Mouse (Mus musculus) left cerebral cortex, postnatal 14 days (tissue): Measurements from ENCODE around the gene Timp3. TPM values are rescaled to one million over a fixed set of nuclear protein-coding genes. Genes with fewer than 3 reads are reported as not detected.
A peak's percentile ranks its signal among the peaks of the same experiment; 100 is the strongest.

ENCODE experiments used
- DNase-seq, 2 experiments: peaks; one replicate each; pipeline ENCODE4 v3.0.0; 2021 to 2022; ENCODE audit warnings: low spot score in 2 of 2, mixed read lengths in 1 of 2
- intact Hi-C: fragments of 180-260 bp; cut with DNase I; formaldehyde crosslinking; loops from one replicate; pipeline ENCODE4 v1.15.1; 2025
- total RNA-seq, 2 experiments: library from RNA; stranded (reverse); gene quantifications; 2 replicates each; pipeline ENCODE4 v1.2.3; 2021

Timp3 gene
- total RNA-seq, 2 experiments from 2014 or later, result 49.1 to 51.5 TPM

DNA sequence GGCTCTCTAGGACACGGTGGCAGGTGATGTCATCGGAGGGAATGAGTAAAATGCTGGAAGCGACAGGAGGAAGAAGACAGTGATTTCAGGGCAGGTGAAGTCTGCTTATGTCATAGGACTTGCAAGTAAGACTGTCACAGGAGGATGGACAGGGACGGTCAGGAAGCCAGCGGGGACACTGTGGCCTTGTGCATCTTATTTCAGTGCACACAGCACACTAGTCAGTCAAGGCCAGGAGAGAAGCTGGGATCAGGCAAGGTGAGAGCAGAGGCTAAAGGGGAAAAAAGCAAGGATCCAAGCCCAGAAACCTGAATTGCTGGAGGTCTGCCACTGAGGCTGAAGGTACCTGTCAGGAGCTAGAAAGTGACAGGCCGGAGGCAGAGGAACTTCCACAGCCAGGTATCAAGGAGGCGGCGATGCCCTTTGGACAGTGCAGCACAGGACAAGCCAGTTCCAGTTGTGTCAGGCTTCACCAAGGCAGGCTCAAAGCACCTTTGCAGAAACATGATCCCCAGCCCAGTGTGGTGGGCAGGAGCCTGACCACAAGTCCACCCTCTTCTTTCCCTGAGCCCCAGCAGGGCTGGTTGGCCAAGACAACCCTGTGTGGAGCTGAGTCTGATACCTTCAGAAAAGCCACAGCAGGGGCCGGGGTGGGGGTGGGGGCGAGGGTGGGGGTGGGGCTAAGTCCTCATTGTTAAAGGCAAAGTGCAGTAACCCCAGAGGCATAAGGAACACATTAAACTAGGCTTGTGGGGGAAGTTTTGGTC, 5.4 kb upstream of the Timp3 start:
- DNase-seq, result no peak
- intact Hi-C loops, result loop anchor here (2.0 to 5.0 kb wide), 2 partner anchors 112 to 327 kb away; no protein-coding TSS in a partner anchor

DNA sequence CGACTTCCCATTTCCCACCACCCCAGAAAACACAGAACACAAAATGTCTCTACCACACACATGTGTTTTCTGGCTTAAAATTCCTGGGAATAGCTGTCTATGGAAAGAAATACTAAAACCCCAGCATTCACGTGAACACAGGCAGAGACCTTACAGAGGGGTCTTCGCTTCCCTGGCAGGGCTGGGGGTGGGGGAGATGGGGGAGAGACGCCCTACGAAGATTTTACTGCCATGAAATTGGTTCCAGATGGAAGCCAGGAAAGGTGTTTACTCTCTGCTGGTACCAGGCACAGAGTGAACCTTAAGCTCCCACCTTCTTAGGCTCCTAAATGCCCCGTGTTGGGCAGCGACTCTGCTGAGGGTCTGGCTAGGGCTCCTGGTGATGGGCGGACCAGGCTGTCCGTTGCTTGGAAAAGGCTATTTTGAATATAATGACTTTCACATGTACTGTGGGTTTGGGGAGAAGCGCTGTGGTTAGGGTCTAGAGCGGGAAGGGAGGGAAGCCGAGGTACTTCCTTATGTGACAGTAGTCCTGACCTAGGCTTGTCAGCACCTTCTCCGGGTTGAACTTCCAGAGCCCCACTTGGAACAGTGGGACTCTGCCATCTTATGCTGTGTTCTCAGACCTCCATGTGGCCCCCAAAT, 4.6 kb upstream of the Timp3 start:
- intact Hi-C loops, result loop anchor here (2.0 to 5.0 kb wide), 3 partner anchors 113 to 328 kb away; no protein-coding TSS in a partner anchor
- no peak for DNase-seq

DNA sequence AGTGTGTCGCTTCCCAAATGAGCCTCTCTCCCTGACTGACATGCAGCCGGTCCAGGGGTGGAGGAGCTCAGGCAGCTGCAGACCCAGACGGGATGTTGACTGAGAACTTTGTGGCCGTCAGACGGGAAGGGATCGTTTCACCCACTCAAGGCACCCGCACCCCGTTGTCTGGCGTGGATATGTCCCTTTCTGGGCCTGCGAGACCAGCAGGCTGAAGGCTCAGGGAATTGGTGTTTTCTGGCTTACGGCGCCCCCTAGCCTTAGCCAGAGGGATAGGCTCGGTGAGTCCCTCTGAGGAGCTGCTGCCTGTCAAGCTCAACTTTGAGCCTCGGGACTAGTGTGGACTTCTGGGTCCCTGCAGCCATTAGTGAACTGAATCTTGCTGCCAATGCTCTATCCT, 4.1 kb upstream of the Timp3 start:
- DNase-seq, result peak; percentile 74 to 77
- intact Hi-C loops, result loop anchor here (2.0 to 5.0 kb wide), 2 partner anchors 231 to 329 kb away; no protein-coding TSS in a partner anchor

DNA sequence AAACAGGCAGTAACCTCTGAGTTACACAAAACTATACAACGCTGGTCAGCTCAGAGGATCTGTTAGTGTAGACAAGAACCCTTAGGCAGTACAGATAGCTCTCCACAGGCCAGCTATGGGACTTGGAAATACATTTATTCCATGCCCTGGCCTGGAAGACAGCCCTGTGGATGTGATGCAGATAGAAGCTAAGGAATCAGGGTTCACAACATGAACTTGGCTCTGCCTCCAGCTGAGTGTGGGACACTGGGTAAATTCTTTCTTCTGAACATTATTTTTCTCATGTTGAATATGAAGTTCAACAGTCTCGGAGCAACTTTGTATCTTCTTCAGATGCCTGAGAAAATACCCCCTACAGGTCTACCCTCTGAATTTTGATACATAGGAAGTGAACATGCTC, 2.9 kb upstream of the Timp3 start:
- intact Hi-C loops, result loop anchor here (2.0 to 5.0 kb wide), 2 partner anchors 233 to 330 kb away; no protein-coding TSS in a partner anchor
- no peak for DNase-seq

DNA sequence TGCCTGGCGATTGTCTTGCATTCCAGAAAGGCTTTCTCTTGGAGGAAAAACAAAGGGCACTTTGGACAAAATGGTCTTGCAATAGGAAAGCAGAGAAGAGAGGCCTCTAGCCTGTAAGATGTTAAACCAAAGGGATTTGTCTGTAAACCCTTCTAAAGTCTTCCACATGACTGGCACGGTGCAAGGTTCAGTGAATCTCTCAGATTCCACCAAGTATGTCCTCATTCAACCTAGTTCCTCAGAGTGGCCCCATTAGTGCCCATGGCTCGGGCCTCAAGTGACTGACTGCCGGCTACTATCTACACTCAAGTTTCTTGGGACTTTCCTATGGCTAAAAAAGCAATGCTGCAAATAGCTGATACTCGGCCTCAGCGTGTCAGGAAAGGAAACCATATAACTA, 1.8 kb upstream of the Timp3 start:
- intact Hi-C loops, result loop anchor here (5.0 kb wide), 1 partner anchor 331 kb away; no protein-coding TSS in a partner anchor
- DNase-seq, result no peak

DNA sequence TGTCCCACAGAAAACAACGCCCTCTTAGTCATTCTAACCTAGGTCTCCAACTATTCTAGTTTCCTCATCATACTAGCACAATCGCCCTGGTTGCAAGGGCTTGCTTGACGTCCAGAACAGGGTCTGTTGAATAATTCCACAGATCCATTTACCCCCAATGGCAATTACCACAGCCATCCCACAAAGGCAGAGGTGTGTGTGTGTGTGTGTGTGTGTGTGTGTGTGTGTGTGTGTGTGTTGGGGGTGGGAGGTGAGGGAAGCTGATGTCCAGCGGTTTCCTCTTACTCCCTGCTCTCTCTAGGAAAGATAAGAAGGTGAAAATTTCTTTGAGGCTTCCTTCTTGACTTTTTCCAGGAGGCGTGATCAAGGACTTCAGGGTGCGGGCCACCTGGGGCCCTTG, 377 bp upstream of the Timp3 start:
- no peak for DNase-seq
- intact Hi-C loops, result loop anchor here (5.0 kb wide), 1 partner anchor 332 kb away; no protein-coding TSS in a partner anchor

DNA sequence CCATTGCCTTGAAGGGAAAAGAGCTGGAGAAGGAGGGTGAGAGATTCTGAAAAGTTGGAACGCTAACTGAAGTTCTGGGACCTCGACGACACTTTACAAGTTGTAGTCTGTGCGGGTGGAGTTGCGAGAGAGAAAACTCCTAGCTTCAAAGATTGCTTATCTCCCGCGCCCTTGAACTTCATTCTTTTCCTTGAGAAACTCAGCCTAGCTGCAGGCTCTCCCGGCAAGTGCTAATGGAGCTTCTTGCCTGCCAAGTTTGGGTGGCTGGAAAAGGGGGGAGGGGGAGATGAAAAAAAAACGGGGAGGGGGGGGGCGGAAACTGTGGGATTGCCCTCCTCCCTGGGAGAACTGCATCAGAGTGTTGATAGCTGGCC, 932 bp downstream of the Timp3 start:
- no peak for DNase-seq
- intact Hi-C loops, result no loop called here

DNA sequence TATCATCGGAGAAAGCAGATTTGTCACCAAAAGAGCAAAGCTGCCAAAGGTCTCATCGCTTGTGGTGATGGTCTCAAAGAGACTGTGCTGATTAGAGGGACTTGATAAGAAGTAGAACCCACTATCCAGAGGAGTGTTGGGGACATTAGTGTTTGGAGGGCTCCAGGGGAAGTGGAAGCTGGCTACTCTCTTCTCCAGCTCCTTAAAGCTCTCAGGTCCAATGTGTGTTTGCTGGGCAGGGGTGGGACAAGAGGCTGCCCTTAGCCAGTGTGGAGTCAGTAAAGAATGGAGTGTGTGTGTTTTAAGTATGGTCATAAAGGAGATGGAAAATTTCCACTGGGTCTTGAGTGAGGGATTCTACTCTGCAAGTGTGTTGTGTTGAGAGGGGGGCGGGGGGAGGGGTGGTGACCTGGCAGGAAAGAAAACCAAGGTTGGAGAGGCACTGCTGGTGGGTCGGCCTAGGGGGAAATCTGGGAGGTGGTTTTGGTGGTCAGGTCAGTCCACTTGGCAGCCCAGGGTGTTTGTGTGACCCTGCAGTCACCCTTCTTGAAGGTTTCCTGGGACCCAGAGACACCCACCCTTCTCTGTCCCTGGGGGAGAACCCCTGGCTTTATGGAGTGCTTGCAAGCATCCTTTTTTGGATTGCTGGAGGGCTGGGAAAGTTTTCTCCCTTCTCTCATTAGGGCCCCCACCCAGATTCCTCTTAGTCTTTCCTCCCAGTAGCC, 1.6 kb downstream of the Timp3 start:
- intact Hi-C loops, result loop anchor here (2.0 kb wide), 1 partner anchor 151 kb away; no protein-coding TSS in a partner anchor
- no peak for DNase-seq

DNA sequence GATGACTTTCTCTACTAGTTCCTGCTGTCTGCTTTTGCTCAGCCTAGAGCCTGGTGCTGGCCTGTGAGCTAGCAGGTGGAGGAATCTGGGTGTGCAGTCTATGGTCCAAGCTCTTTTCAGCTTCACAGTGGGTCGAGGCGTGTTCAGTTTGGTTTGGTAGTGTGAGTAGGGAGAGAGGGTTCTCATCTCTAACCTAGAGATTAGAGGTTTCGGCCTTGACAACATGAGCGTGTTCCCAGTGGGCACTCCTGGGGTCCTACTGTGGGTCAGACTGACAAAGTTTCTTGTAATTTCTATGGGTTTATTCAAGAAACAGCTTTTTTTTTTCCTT, 2.1 kb downstream of the Timp3 start:
- DNase-seq, result no peak
- intact Hi-C loops, result loop anchor here (2.0 kb wide), 1 partner anchor 151 kb away; no protein-coding TSS in a partner anchor

DNA sequence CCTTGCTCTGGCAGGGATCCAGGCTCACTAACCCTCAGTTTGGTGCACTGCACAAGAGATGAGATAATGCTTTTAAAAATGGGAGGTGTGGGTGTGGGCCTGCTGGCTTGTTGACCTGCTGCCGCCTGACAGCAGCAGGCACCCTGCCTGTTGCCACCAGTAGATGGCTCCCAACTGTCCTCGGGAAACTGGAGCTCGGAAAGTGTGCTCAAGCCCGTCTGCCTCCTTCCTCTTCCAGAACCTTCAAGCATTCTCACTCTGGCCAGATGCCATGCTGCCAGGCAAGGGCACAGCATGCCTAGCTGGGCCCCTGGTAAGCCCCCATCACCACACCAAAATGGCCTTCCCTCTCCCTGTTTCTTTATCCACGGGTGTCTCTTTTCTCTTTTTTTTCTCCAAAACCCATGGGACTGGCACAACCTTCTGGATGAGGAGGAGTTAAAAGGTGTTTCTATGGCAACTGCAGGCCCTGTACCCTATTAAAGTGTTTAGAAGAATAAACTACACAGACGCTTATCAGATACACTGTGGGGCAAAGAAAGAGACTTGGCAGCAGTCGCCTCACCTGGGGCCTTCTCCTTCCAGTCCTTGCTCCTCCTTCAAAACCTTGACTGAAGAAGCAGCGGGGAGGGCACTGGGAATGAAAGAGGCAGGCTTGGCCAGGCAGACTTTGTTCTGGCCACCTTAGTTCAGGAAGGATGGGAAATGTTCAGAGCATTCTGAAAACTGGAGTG, 2.8 kb downstream of the Timp3 start:
- intact Hi-C loops, result loop anchor here (2.0 kb wide), 1 partner anchor 150 kb away; no protein-coding TSS in a partner anchor
- DNase-seq, result peak; percentile 75 to 77

DNA sequence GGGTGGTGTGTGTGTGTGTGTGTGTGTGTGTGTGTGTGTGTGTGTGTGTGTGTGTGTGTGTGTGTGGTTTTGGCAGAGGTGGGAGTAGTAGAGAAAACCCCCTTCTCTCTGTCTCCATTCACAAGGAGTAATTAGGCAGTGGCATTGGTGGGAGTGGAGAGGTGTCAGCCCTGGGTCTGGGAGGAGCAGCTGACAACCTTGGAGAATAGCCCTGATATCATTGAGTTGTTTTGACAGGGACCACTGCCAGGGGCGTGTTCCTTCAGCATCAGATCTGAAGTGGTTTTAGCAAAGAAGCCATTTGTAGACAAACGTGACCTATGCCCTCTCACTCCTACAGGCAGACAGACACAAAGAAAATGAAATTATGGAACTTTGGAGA, 3.3 kb downstream of the Timp3 start:
- no peak for DNase-seq
- intact Hi-C loops, result loop anchor here (2.0 kb wide), 1 partner anchor 149 kb away; no protein-coding TSS in a partner anchor

DNA sequence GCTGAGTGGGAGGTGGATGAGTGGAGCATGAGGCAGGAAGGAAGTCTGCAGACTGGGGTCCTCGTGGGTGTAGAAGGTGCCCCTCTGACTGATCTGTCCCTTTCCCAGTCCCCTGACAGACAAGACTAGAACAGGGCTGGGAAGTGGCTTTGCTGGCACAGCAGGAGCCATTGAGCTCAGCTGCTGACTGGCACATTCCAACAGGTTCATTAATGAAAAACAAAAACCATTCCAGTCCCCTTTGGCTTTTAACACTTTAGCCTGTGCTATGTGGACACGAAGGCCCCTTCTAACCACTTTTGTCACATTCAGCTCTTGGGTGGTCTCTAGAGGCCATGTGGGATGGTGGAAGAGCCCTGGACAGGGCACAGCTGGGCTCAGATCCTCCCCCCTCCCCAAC, 4.4 kb downstream of the Timp3 start:
- intact Hi-C loops, result no loop called here

DNA sequence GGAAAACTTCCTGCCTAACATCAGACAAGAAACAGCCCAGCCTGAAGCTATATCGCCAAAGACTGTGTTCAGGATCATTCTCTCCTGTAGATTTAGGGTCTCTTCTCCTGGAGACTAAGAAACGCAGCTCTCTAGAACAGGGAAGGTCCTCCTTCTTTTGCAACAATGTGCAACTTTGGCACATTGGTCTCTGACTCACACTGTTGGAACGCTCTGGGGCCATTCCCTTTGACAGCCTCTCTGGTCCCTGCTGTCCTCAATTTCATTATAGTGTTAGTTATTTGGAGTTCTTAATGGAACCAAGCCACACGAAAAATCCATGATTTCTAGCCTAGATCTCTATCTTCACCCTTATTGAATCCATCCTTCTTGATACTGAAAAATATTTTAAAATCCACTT, 7.1 kb downstream of the Timp3 start:
- no peak for DNase-seq
- intact Hi-C loops, result no loop called here

More for the DNA sequence above, 4.4 kb downstream of the Timp3 start:
- no peak for DNase-seq

DNA sequence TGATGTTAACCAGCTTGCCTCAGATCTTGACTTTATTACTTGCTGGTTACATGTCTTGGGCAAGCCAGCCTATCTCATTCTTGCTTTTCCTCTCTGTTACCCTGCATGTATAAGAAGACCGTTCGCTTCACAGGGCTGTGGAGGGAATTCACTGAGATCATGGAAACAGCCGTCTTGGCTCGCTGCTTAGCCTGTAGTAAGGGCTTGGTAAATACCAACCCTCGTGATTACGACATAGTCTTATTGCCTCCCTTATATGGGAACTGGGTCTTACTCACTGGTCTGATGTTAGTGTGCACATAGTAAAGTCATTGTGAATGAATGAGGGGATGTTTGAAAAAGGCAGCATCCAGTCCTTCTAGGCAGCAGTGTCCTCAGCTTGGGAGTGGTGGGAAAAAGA, 10.4 kb downstream of the Timp3 start:
- DNase-seq, result no peak
- intact Hi-C loops, result no loop called here

DNA sequence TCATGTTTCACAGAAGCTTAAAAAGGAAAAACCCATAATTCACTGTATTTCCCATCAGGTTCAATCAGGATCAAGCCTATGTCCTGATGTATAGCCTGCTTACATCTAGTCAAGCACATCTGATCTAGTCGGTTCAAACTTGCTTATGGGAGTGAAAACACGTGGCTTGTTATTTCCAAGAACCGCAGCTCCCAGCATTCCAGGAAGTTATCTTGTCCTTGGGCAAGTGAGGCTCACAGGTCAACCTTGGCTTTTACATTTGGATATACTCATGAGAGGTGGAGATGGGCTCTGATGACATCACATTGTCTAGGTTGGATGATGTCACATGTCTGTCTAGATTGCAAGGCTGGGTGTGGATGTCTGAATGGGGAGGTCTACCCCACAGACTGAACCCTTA, 12.8 kb downstream of the Timp3 start:
- no peak for DNase-seq
- intact Hi-C loops, result no loop called here

DNA sequence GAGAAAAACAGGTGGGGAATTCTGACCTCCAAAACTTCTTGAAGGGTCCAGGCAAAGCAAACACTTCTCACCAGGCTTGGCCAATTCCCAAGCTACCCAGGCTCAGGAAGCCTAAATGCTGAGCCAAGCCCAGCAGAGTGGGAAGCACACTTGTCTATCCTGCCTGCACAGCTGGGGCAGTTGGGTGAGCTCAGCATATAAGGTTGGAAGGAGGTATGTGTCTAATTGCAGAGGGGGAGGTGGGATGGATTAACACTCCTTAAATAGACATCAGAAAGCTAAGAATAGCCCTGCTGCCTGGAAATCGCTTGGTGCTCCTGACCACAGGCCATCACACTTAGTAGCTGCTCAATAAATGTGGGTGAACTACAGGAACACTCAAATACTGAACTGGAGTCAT, 13.3 kb downstream of the Timp3 start:
- DNase-seq, result no peak
- intact Hi-C loops, result no loop called here

DNA sequence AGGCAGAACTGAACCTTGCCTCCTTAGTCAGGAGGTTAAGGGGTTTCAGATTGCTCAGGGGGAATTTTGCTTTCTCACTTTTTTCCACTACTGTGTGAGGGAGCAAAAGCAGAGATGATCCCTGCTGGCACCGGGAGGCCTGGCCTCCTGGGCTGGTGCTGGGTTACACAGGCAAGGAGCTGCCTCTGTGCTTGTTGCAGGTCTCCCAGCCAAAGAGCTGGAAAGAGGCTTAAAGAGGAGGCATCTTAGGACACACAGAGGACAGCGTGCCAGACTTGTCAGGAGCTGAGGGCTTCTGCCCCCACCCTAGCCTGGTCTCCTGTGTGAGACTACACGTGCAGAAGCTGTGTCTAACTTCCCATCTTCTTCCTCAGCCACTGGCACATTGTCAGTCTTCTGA, 15.3 kb downstream of the Timp3 start:
- no peak for DNase-seq
- intact Hi-C loops, result no loop called here

DNA sequence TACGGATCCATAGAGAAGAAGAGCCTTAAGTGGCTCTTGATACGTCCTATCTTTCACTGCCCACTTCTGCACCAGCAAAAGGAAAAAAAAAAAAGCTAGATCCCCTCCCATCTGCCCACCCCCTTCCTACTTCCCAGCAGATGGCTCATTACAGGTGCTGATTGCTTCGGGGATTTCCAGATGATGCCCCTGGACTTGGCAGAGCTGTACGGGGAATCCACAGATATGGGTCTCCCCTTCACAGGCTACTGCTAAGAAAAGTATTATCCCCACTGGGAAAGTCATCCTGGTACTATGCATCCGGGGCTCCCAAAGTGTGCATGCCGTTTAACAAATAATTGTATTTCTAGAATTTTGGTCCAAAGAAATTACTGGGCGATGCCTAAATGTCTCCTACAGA, 17.5 kb downstream of the Timp3 start:
- no peak for DNase-seq
- intact Hi-C loops, result no loop called here

DNA sequence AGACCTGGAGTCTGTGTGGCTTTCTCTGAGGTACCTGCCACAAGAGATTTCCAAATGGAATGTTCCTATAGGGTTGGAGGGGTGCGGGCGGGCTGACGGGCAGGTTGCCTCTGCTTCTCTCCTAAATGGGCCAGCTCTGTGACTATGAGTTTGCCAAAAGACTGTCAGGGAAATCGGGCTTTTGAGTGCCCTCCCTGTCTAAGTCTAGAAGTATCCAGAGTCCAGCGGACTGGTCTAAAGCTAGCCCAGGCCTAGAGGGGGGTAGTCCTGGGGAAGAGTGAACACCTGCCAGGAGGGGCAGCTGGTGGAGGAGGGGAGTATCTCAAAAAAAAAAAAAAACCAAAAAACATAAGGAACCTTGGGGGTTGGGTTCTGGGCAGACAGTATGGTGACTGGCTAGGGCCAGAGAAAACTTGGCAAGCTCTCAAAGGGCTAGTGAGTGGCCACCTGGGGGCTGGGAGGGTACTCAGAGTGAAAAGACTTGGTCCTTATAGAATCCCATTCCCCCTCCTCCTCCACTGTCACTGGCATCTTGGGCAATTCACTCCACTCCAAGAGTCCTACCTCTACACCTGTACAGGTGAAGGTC, 18.5 kb downstream of the Timp3 start:
- intact Hi-C loops, result no loop called here
- no peak for DNase-seq
